Mouse (Mus musculus) lung, postnatal 0 days (tissue): Measurements from ENCODE around the gene Dip2b. TPM values are rescaled to one million over a fixed set of nuclear protein-coding genes. Genes with fewer than 3 reads are reported as not detected.
A peak's percentile ranks its signal among the peaks of the same experiment; 100 is the strongest.

Experiments
- ATAC-seq: fragments of 200-750 bp; cut with Nextera tagmentation; 2 replicates; pipeline ENCODE4 v1.8.0; 2017; ENCODE audit warnings: moderate library complexity
- DNase-seq: peaks from one replicate; pipeline ENCODE4 v3.0.0-alpha.2; 2016; ENCODE audit warnings: low spot score
- H3K27ac ChIP-seq: fragments of 300-500 bp; sonication (generic); 2 replicates; pipeline ENCODE4 v1.5.1; 2014; ENCODE audit warnings: antibody characterized with exemption, mild to moderate bottlenecking, low read length, mixed read lengths
- H3K27me3 ChIP-seq: fragments of 300-500 bp; sonication (generic); replicated peaks from 2 replicates; pipeline ENCODE4 v1.6.1; 2014; ENCODE audit warnings: low read length, mixed read lengths; ENCODE audit not compliant: insufficient read depth
- H3K36me3 ChIP-seq: fragments of 300-500 bp; sonication (generic); 2 replicates; pipeline ENCODE4 v1.6.1; 2014; ENCODE audit warnings: low read length, mixed read lengths; ENCODE audit not compliant: insufficient read depth
- H3K4me1 ChIP-seq: fragments of 300-500 bp; sonication (generic); 2 replicates; pipeline ENCODE4 v1.6.1; 2014; ENCODE audit warnings: antibody characterized with exemption, low read depth, low read length, mixed read lengths; ENCODE audit not compliant: insufficient read depth
- H3K4me2 ChIP-seq: fragments of 300-500 bp; sonication (generic); replicated peaks from 2 replicates; pipeline ENCODE4 v1.6.1; 2014; ENCODE audit warnings: low read depth, mild to moderate bottlenecking, low read length, moderate library complexity, mixed read lengths
- H3K4me3 ChIP-seq: fragments of 300-500 bp; sonication (generic); 2 replicates; pipeline ENCODE4 v1.5.1; 2014; ENCODE audit warnings: low read depth, low read length
- H3K9ac ChIP-seq: fragments of 300-500 bp; sonication (generic); replicated peaks from 2 replicates; pipeline ENCODE4 v1.6.1; 2014; ENCODE audit warnings: low read depth, mild to moderate bottlenecking
- H3K9me3 ChIP-seq: fragments of 300-500 bp; sonication (generic); 2 replicates; pipeline ENCODE4 v1.6.1; 2016; ENCODE audit warnings: low read length, mixed read lengths
- CTCF ChIP-seq: IDR thresholded peaks from 2 replicates; pipeline ENCODE4 v1.5.1; 2016; ENCODE audit warnings: antibody characterized with exemption, mild to moderate bottlenecking
- EP300 ChIP-seq: IDR thresholded peaks from 2 replicates; pipeline ENCODE4 v1.6.1; 2016; ENCODE audit warnings: antibody characterized with exemption, mild to moderate bottlenecking, control low read depth
- WGBS: fragments of 180-500 bp; shearing (Covaris S2); extraction: QIAGEN DNeasy Blood & Tissue Kit; methylation state at CpG from one replicate; pipeline ENCODE4 v1.1.7; 2014; 5-methylcytosine and 5-hydroxymethylcytosine counted together
- polyA plus RNA-seq: library from polyadenylated mRNA; unstranded; fragments of >200 nt; fragmentation: Nextera tagmentation; extraction: Ambion mirVana; gene quantifications from 2 replicates; pipeline ENCODE4 v1.2.1, GENCODE M21; 2015

Dip2b gene
- polyA plus RNA-seq, 1 experiment from 2014 or later, result 6.6 TPM

DNA sequence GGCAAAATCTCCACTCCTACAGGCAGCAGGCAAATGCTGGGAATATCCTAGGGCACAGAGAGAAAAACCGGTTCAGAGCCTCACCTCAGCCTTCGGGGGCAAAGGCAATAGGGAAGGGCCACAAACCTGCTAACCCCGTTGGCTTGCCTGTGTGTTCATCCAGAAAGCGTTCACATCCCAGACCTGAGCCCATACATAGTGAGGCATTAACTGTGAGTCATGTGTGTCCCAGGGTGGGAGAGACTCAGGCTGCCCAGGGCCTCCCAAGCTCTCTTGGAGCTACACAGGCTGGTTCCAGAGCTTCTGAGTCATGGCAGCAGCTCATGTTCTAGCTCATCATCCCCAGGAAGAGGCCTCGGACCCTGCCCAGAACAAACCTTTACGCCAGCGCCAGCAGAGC lies 49.6 kb downstream of the Dip2b start:
- H3K4me2 ChIP-seq, result no peak overlapping the region
- ATAC-seq, result peak; percentile 16; the same call in 1 of the 2 replicates

DNA sequence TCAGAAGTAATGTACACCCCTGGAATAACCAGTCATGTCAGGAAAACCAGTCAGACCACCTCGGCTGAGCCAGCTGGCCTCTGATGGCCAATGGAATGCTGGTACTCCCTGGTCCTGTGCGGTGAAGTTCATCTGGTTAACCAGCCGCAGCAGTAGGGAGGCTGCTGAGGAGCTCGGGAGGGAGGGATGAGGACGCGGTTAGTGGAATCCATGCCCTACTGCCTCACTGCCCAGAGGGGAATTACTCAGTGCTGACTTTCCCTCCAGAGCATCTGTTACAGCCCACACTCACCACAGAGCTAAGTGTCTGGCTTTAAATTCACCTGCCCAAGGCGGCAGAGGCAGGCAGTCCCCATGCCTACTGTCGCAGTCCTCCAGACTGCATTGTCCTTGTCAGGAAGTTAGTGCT lies 51.2 kb downstream of the Dip2b start:
- ATAC-seq, result peak; percentile 95
- Histone ChIP-seq H3K9me3 (no peaks in the 10 kb centered on the region), H3K27me3 (no peaks in the 10 kb centered on the region), H3K9ac (no peak overlapping the region), H3K4me3 (no peak overlapping the region), H3K4me2 (no peak overlapping the region), H3K27ac (no peak overlapping the region), H3K36me3 (no peaks in the 10 kb centered on the region), H3K4me1 (peaks cover 3% of the 10 kb centered on the region)
- 48% methylated on average over 8 of the region's 8 CpGs for WGBS
- no peak for TF ChIP-seq EP300
- peak; percentile 53 for TF ChIP-seq CTCF
- peak; percentile 83 for DNase-seq

More for the DNA sequence above, 49.6 kb downstream of the Dip2b start:
- 74% methylated on average over 7 of the region's 7 CpGs for WGBS
- H3K9me3 ChIP-seq, result no peaks in the 10 kb centered on the region
- no peaks in the 10 kb centered on the region for H3K36me3 ChIP-seq
- DNase-seq, result peak; percentile 9
- no peak overlapping the region for H3K4me3 ChIP-seq
- no peak overlapping the region; the same call in 1 of the 2 replicates for H3K27ac ChIP-seq
- no peak overlapping the region for H3K9ac ChIP-seq
- no peak for TF ChIP-seq CTCF
- TF ChIP-seq EP300, result no peak
- H3K4me1 ChIP-seq, result peaks cover 3% of the 10 kb centered on the region
- no peaks in the 10 kb centered on the region for H3K27me3 ChIP-seq

DNA sequence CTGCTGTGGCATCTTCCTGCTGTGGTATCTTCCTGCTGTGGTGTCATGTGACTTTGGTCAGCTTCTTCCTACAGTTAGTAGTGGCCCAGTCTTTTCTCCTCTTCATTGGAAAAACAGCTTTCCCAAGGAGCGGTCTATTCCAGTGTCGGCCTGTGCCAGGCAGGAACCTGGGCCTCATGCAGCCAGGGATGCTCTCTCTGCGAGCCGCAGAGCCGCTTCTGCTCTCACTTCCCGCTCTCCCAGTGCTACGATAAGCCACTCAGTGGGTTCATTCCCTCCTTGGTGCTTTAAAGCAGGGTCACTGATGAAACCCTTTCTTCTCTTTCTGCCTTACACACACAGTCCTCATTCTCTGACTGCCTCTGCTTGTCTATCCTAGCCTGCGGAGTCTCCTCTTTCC lies 53.4 kb downstream of the Dip2b start:
- Histone ChIP-seq H3K4me3 (no peak overlapping the region), H3K27ac (no peak overlapping the region), H3K4me1 (peaks cover 3% of the 10 kb centered on the region), H3K4me2 (no peak overlapping the region), H3K36me3 (no peaks in the 10 kb centered on the region), H3K9me3 (no peaks in the 10 kb centered on the region), H3K9ac (no peak overlapping the region), H3K27me3 (no peaks in the 10 kb centered on the region)
- TF ChIP-seq CTCF, result no peak
- no peak for TF ChIP-seq EP300
- ATAC-seq (no peak), DNase-seq (no peak)
- 44% methylated on average over 8 of the region's 8 CpGs for WGBS

DNA sequence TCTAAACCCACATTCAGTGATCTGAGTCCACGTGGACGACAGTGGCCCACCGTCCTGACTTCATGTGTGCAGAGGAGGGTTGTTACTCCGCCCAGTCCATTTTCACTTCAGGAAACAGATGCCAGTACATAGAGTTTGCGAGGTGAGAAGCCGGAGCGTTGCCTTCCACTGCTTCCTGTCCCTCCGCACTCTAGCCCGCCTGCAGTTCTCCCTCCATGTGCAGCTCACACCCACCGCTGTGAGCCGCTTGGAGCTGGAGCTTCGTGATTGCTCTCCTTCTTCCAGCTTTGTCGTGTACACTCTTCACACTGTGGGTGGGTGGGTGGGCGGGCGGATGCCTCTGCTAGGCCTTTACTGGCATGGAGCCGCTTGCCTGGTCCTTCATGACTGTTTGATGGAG lies 53.8 kb downstream of the Dip2b start:
- no peak for TF ChIP-seq EP300
- TF ChIP-seq CTCF, result no peak
- H3K4me1 ChIP-seq, result peaks cover 3% of the 10 kb centered on the region
- no peaks in the 10 kb centered on the region for H3K27me3 ChIP-seq
- no peaks in the 10 kb centered on the region for H3K9me3 ChIP-seq
- no peaks in the 10 kb centered on the region for H3K36me3 ChIP-seq
- 21% methylated on average over 16 of the region's 16 CpGs for WGBS
- peak; percentile 43 for DNase-seq
- no peak overlapping the region for H3K27ac ChIP-seq
- ATAC-seq, result peak; percentile 11; the same call in 1 of the 2 replicates
- no peak overlapping the region for H3K9ac ChIP-seq
- H3K4me3 ChIP-seq, result no peak overlapping the region
- H3K4me2 ChIP-seq, result no peak overlapping the region

DNA sequence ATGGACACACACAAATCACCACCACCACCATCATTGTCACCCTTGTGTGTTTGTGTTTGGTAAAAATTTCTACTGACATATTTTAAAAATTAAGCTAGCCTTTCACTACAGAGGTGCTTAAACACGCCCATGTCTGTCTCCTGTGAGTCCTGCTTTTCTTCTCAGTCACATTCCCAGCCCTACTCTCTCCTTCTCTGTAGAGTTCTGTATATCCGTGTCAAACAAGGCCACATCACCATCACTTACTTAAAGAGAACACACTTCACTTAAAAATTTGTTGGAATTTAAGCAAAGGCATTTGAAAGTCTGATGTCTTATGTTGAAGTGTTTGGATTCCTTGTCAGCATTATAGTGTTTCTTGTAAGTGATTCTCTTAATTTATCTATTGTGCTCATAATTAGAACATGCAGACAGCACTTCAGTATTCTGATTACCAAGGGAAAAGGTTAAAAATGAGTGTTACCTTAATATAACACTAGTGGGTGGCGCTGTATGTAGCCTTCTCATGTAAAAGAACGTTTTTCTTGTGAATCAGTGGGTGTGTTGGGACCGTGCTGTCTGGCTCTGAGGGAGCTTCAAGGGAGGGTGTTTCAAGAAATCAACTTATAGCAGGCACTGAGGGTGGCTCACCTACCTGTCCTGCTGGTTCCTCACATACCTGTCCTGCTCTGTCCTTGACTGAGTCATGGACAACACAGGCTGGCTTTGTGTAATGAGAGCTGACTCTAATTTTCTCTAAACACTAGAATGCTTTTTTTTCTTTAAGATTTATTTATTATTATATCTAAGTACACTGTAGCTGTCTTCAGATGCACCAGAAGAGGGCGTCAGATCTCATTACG lies 58.3 kb downstream of the Dip2b start:
- H3K4me1 ChIP-seq, result peaks cover 11% of the 10 kb centered on the region
- DNase-seq (peak; percentile 67), ATAC-seq (peak; percentile 65)
- no peaks in the 10 kb centered on the region for H3K36me3 ChIP-seq
- H3K9me3 ChIP-seq, result no peaks in the 10 kb centered on the region
- no peak overlapping the region for H3K9ac ChIP-seq
- no peak overlapping the region for H3K27ac ChIP-seq
- no peak overlapping the region for H3K4me2 ChIP-seq
- H3K27me3 ChIP-seq, result no peaks in the 10 kb centered on the region
- 52% methylated on average over 7 of the region's 7 CpGs for WGBS
- TF ChIP-seq CTCF, result no peak
- TF ChIP-seq EP300, result no peak
- H3K4me3 ChIP-seq, result no peak overlapping the region

DNA sequence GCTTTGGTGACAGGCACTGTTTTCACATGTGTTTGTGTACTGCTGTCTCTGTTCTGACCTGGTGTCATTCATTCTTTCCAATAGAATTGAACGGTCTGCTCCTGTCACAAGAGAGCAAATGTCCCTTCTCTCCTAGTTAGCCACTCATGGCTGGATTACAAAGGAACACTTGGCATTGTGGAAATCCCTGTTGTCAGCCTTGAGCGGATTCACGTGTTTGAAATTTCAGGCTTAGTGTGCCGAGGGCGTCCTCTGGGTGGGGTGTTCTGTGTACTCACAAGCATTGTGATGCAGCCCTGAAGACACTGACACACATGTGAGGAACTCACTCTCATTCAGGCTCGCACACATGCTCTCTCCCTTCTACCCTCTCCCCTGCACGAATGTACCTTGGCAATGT lies 61.9 kb downstream of the Dip2b start:
- H3K4me1 ChIP-seq, result peaks cover 11% of the 10 kb centered on the region
- WGBS, result 73% methylated on average over 7 of the region's 7 CpGs
- no peak overlapping the region for H3K4me3 ChIP-seq
- H3K9ac ChIP-seq, result no peak overlapping the region
- TF ChIP-seq EP300, result no peak
- no peaks in the 10 kb centered on the region for H3K27me3 ChIP-seq
- no peak for DNase-seq
- H3K36me3 ChIP-seq, result no peaks in the 10 kb centered on the region
- no peak for ATAC-seq
- H3K4me2 ChIP-seq, result no peak overlapping the region
- H3K9me3 ChIP-seq, result no peaks in the 10 kb centered on the region
- no peak overlapping the region for H3K27ac ChIP-seq
